Mouse (Mus musculus) cortical plate, adult 2 months (tissue): ENCODE measurements around the gene Chchd1.

Experiments used
- CTCF ChIP-seq: fragments of 200-500 bp; IDR thresholded peaks from 2 replicates; pipeline ENCODE4 v1.5.1; 2011; ENCODE audit warnings: mild to moderate bottlenecking, control low read depth, low read length; ENCODE audit not compliant: insufficient read depth; ENCODE audit errors: extremely low read depth
- POLR2A ChIP-seq: fragments of 200-500 bp; IDR thresholded peaks from 2 replicates; pipeline ENCODE4 v1.6.1; 2011; ENCODE audit warnings: mild to moderate bottlenecking, low read length, control low read depth; ENCODE audit not compliant: insufficient read depth; ENCODE audit errors: extremely low read depth

- TF ChIP-seq CTCF (no peak), POLR2A (no peak)
Measured at GRCm38 (mm10) chr14:20733041-20733951, 30.5 kb downstream of the Chchd1 start.
